Mouse (Mus musculus) MEL (cell line): Measurements from ENCODE around the gene Ipmk. TPM values are rescaled to one million over a fixed set of nuclear protein-coding genes. Genes with fewer than 3 reads are reported as not detected.

Source experiments
- DNase-seq: peaks from one replicate; pipeline ENCODE4 v3.0.0; 2011; ENCODE audit warnings: low read depth, low spot score
- H3K27ac ChIP-seq: 2 replicates; pipeline ENCODE4 v1.5.1; 2012; ENCODE audit warnings: low read depth, mild to moderate bottlenecking, control low read depth, low read length, moderate library complexity; ENCODE audit not compliant: control insufficient read depth
- H3K27me3 ChIP-seq, 2 experiments: fragments of 150-350 bp in 1 of 2; sonication (generic) in 1 of 2; 2 replicates each; pipeline ENCODE4 v1.6.1; 2012; ENCODE audit warnings: low read length in 2 of 2, mild to moderate bottlenecking in 2 of 2, improper control_type of control experiment in 1 of 2, moderate library complexity in 1 of 2; ENCODE audit not compliant: insufficient read depth in 2 of 2, control insufficient read depth in 1 of 2
- H3K36me3 ChIP-seq, 2 experiments: 2 replicates each; pipeline ENCODE4 v1.6.1; 2012 to 2014; ENCODE audit warnings: low read length in 2 of 2, improper control_type of control experiment in 1 of 2, inconsistent platforms in 1 of 2, mild to moderate bottlenecking in 1 of 2; ENCODE audit not compliant: insufficient read depth in 2 of 2, control insufficient read depth in 1 of 2
- H3K4me1 ChIP-seq, 2 experiments: fragments of 150-350 bp in 1 of 2; sonication (generic) in 1 of 2; 2 replicates each; pipeline ENCODE4 v1.6.1; 2012; ENCODE audit warnings: low read length in 2 of 2, improper control_type of control experiment in 1 of 2, mild to moderate bottlenecking in 1 of 2; ENCODE audit not compliant: insufficient read depth in 2 of 2, control insufficient read depth in 1 of 2
- H3K4me3 ChIP-seq, 2 experiments: fragments of 150-350 bp in 1 of 2; sonication (generic) in 1 of 2; 2 replicates each; pipeline ENCODE4 v1.5.1; 2012; ENCODE audit warnings: low read depth in 2 of 2, low read length in 2 of 2, mild to moderate bottlenecking in 2 of 2, moderate library complexity in 2 of 2, control low read depth in 1 of 2, improper control_type of control experiment in 1 of 2; ENCODE audit not compliant: control insufficient read depth in 1 of 2, insufficient read depth in 1 of 2
- H3K79me2 ChIP-seq: 2 replicates; pipeline ENCODE4 v1.6.1; 2012; ENCODE audit warnings: mild to moderate bottlenecking, low read length, moderate library complexity; ENCODE audit not compliant: control insufficient read depth, poor library complexity, insufficient read depth
- H3K9ac ChIP-seq: 2 replicates; pipeline ENCODE4 v1.6.1; 2012; ENCODE audit warnings: low read depth, mild to moderate bottlenecking, control low read depth, low read length, moderate library complexity; ENCODE audit not compliant: control insufficient read depth, poor library complexity, severe bottlenecking
- H3K9me3 ChIP-seq: fragments of 150-350 bp; sonication (generic); replicated peaks from 2 replicates; pipeline ENCODE4 v1.6.1; 2012; ENCODE audit warnings: mild to moderate bottlenecking, low read length, improper control_type of control experiment, moderate library complexity; ENCODE audit not compliant: insufficient read depth
- CHD1 ChIP-seq: IDR thresholded peaks from 2 replicates; pipeline ENCODE4 v1.6.1; 2012; ENCODE audit warnings: low read depth, mild to moderate bottlenecking, inconsistent platforms, low read length, improper control_type of control experiment
- E2F4 ChIP-seq: IDR thresholded peaks from 2 replicates; pipeline ENCODE4 v1.6.1; 2011; ENCODE audit warnings: low read depth, low read length, improper control_type of control experiment, borderline replicate concordance
- EP300 ChIP-seq, 2 experiments: IDR thresholded peaks; 2 replicates each; pipeline ENCODE4 v1.6.1; 2011; ENCODE audit warnings: improper control_type of control experiment in 2 of 2, low read length in 2 of 2, low read depth in 1 of 2, mild to moderate bottlenecking in 1 of 2
- GATA1 ChIP-seq: IDR thresholded peaks from 2 replicates; pipeline ENCODE4 v1.6.1; 2011; ENCODE audit warnings: low read depth, low read length, improper control_type of control experiment
- KAT2A ChIP-seq: conservative IDR thresholded peaks from 2 replicates; pipeline ENCODE4 v1.6.1; 2012; ENCODE audit warnings: low read depth, low read length, improper control_type of control experiment, inconsistent platforms
- MAX ChIP-seq: IDR thresholded peaks from 2 replicates; pipeline ENCODE4 v1.6.1; 2011; ENCODE audit warnings: low read length, improper control_type of control experiment
- MAZ ChIP-seq: IDR thresholded peaks from 2 replicates; pipeline ENCODE4 v1.6.1; 2012; ENCODE audit warnings: low read depth, mild to moderate bottlenecking, inconsistent platforms, low read length, improper control_type of control experiment
- MEF2A ChIP-seq: IDR thresholded peaks from 2 replicates; pipeline ENCODE4 v1.6.1; 2014; ENCODE audit warnings: low read depth, mild to moderate bottlenecking, inconsistent platforms, low read length, improper control_type of control experiment; ENCODE audit not compliant: poor library complexity, insufficient replicate concordance, severe bottlenecking; ENCODE audit errors: extremely low read depth
- MYC ChIP-seq: IDR thresholded peaks from 2 replicates; pipeline ENCODE4 v1.6.1; 2011; ENCODE audit warnings: low read depth, mild to moderate bottlenecking, low read length, improper control_type of control experiment, moderate library complexity
- NELFE ChIP-seq: IDR thresholded peaks from 2 replicates; pipeline ENCODE4 v1.6.1; 2011; ENCODE audit warnings: low read depth, low read length, improper control_type of control experiment
- NRF1 ChIP-seq: IDR thresholded peaks from 2 replicates; pipeline ENCODE4 v1.6.1; 2014; ENCODE audit warnings: low read depth, mild to moderate bottlenecking, inconsistent platforms, low read length, improper control_type of control experiment, moderate library complexity; ENCODE audit not compliant: poor library complexity, insufficient read depth, severe bottlenecking
- RAD21 ChIP-seq: IDR thresholded peaks from 2 replicates; pipeline ENCODE4 v1.6.1; 2011; ENCODE audit warnings: mild to moderate bottlenecking, low read depth, low read length, improper control_type of control experiment
- SIN3A ChIP-seq: IDR thresholded peaks from 2 replicates; pipeline ENCODE4 v1.6.1; 2012; ENCODE audit warnings: low read length, improper control_type of control experiment, inconsistent platforms
- SMC3 ChIP-seq: IDR thresholded peaks from 2 replicates; pipeline ENCODE4 v1.6.1; 2011; ENCODE audit warnings: low read depth, low read length, improper control_type of control experiment
- UBTF ChIP-seq: IDR thresholded peaks from 2 replicates; pipeline ENCODE4 v1.6.1; 2012; ENCODE audit warnings: low read depth, mild to moderate bottlenecking, inconsistent platforms, low read length, improper control_type of control experiment, moderate library complexity, borderline replicate concordance; ENCODE audit not compliant: insufficient read depth
- USF1 ChIP-seq: IDR thresholded peaks from 2 replicates; pipeline ENCODE4 v1.6.1; 2014; ENCODE audit warnings: low read depth, mild to moderate bottlenecking, inconsistent platforms, low read length, improper control_type of control experiment, moderate library complexity
- USF2 ChIP-seq, 2 experiments: IDR thresholded peaks; 2 replicates each; pipeline ENCODE4 v1.6.1; 2011 to 2012; ENCODE audit warnings: improper control_type of control experiment in 2 of 2, low read length in 2 of 2, borderline replicate concordance in 1 of 2, inconsistent platforms in 1 of 2, low read depth in 1 of 2, mild to moderate bottlenecking in 1 of 2; ENCODE audit not compliant: insufficient read depth in 1 of 2
- ZC3H11A ChIP-seq: IDR thresholded peaks from 2 replicates; pipeline ENCODE4 v1.6.1; 2012; ENCODE audit warnings: low read depth, mild to moderate bottlenecking, inconsistent platforms, low read length, improper control_type of control experiment
- ZKSCAN1 ChIP-seq: IDR thresholded peaks from 2 replicates; pipeline ENCODE4 v1.6.1; 2012; ENCODE audit warnings: low read depth, mild to moderate bottlenecking, inconsistent platforms, low read length, improper control_type of control experiment, moderate library complexity
- ZNF384 ChIP-seq: IDR thresholded peaks from 2 replicates; pipeline ENCODE4 v1.6.1; 2012; ENCODE audit warnings: low read depth, mild to moderate bottlenecking, inconsistent platforms, low read length, improper control_type of control experiment
- polyA plus RNA-seq, 2 experiments: library from polyadenylated mRNA; stranded (reverse) in 1 of 2; unstranded in 1 of 2; fragments of >175 nt in 1 of 2; fragments of >200 nt in 1 of 2; gene quantifications; 2 replicates each; pipeline versions ENCODE4 v1.2.1 to v1.2.4; 2012; ENCODE audit warnings: low replicate concordance in 2 of 2, low read depth in 1 of 2; ENCODE audit not compliant: insufficient read length in 2 of 2, insufficient read depth in 1 of 2, missing spikeins in 1 of 2
- total RNA-seq: library from RNA; depleted of rRNA; stranded (reverse); fragments of 300-350 nt; gene quantifications from 2 replicates; pipeline ENCODE4 v1.2.3, GENCODE M21; 2012

Gene Ipmk
- total and polyA plus RNA-seq, 3 experiments: 21.0 to 36.7 TPM; not detected in 1

- Histone ChIP-seq H3K27ac (no peak overlapping the region), H3K4me1 (no peaks in the 10 kb centered on the region), H3K27me3 (no peaks in the 10 kb centered on the region), H3K9ac (peak overlapping the region; percentile 33; the same call in 1 of the 2 replicates), H3K79me2 (no peaks in the 10 kb centered on the region), H3K4me3 (peak overlapping the region; percentile 59 to 75), H3K36me3 (no peaks in the 10 kb centered on the region; a peak in 1 of 4 replicates), H3K9me3 (no peaks in the 10 kb centered on the region)
- TF ChIP-seq MAX: no peak
- 0 out of 4 replicates have a peak, but pooled peaks of 1 of the 2 experiments have one; percentile 1 for TF ChIP-seq EP300 (IDR thresholded peaks at IDR 0.05; ENCODE audit: low read depth in 1 of 2, low read length in 2 of 2)
- no peak for TF ChIP-seq UBTF
- no peak for TF ChIP-seq SMC3
- no peak for TF ChIP-seq USF1
- TF ChIP-seq MYC: peak; percentile 27; the same call in 1 of the 2 replicates
- no peak for TF ChIP-seq ZC3H11A
- no peak for TF ChIP-seq MEF2A
- TF ChIP-seq ZNF384: peak; percentile 97
- TF ChIP-seq GATA1: no peak
- TF ChIP-seq RAD21: no peak
- TF ChIP-seq KAT2A: no peak
- TF ChIP-seq SIN3A: 0 out of 2 replicates have a peak, but pooled peaks have one; percentile 6
- no peak for TF ChIP-seq NRF1
- TF ChIP-seq USF2 (IDR thresholded peaks at IDR 0.05; ENCODE audit: borderline replicate concordance in 1 of 2, insufficient read depth in 1 of 2, low read depth in 1 of 2, low read length in 2 of 2): no peak
- TF ChIP-seq MAZ: 0 out of 2 replicates have a peak, but pooled peaks have one; percentile 2
- TF ChIP-seq E2F4: no peak
- TF ChIP-seq ZKSCAN1: no peak
- peak; percentile 64 for DNase-seq
Observed at GRCm38 (mm10) chr10:71306759-71307158, 40.8 kb upstream of the Ipmk start.

- no peak overlapping the region for H3K27ac ChIP-seq
- no peaks in the 10 kb centered on the region for H3K4me1 ChIP-seq
- H3K4me3 ChIP-seq: peak overlapping the region in 1 of 2 experiments; percentile 46; a peak in 2 of 4 replicates
- TF ChIP-seq CHD1 (no peak), MYC (no peak), GATA1 (peak; percentile 52; the same call in 1 of the 2 replicates), MEF2A (no peak), EP300 (IDR thresholded peaks at IDR 0.05; ENCODE audit: low read depth in 1 of 2, low read length in 2 of 2) (no peak), NELFE (no peak)
- no peak overlapping the region for H3K9ac ChIP-seq
- DNase-seq: peak; percentile 81
- no peaks in the 10 kb centered on the region for H3K9me3 ChIP-seq
- H3K27me3 ChIP-seq: peaks cover 2% of the 10 kb centered on the region in 2 experiments; a peak in 1 of 4 replicates
- H3K79me2 ChIP-seq: no peaks in the 10 kb centered on the region
- no peaks in the 10 kb centered on the region; a peak in 1 of 4 replicates for H3K36me3 ChIP-seq
Observed at GRCm38 (mm10) chr10:71308199-71308598, 39.4 kb upstream of the Ipmk start.
